Mouse (Mus musculus): ENCODE data around the gene Rims1. TPM values are rescaled to one million over a fixed set of nuclear protein-coding genes. Genes with fewer than 3 reads are reported as not detected.

Rims1 gene
- polyA plus RNA-seq (2012; rRNA removed): 44.8 and 64.7 TPM in 2 replicates

GRCm38 (mm10) chr1:22805726-22806625 is at the start of gene Rims1:
Gene Rims1 (minus strand): TSS chr1:22805994.
- peak; percentile 28 for DNase-seq (ENCODE audit: low spot score)

DNA sequence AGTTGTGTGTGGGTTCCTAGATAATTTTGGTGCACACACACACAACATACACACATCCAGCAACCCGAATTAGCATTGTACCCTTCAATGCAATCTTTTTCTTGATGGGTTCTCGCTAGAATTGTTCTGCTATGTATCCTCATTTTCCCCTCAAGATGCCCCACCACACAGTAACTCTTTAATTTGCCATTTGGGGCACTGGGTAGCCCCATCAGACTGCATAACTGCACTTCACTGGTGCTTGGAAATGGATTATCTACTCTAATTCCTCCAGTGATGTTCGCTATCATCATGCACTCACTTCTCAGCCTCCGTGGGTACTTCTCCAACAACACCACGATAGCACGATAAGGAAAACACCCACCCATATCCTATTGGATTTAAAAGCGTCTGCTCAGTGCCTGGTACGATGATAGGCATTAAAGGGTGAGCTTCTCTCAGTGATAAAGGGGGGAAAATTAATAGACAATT is 867 bp upstream of the Rims1 start:
- no peak for DNase-seq (ENCODE audit: low spot score)

DNA sequence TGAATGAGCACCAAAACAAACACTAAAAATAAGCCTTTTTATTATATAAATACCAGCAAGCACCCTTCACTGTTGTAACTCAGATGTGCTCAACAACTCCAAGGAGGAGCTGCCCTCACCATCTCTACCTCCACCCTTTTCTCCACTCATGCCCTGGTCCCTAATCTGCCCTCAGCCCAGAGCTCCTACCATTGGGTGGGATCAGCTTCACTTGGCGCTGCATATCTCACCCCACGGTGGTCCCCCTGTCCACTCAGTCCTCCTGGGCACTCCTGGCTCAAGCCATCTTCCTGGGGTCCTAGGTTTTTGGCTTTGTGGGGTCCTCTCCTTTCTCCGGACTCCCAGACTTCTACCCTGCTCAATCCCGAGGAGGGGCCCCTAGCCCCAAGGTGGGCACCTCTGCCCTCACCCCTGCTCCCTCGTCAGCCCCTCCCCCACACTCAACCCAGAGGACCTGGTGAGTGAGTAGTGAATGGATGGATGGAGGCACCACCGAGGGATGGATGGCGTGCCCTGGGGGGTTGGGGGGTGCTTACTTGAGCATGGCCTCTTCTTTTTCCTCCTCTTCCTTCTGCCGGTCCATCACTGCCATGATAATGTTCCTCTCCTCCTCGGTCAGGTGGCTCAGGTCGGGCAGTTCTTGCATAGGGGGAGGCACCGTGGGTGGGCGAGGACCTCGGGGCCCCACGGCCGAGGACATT is 619 bp downstream of the Rims1 start:
- peak; percentile 20 for DNase-seq (ENCODE audit: low spot score)

- no peak for DNase-seq (ENCODE audit: low spot score)
Observed at GRCm38 (mm10) chr1:22804148-22804885, 1.5 kb downstream of the Rims1 start.

- no peak for DNase-seq (ENCODE audit: low spot score)
Observed at GRCm38 (mm10) chr1:22803471-22803870, 2.3 kb downstream of the Rims1 start.

GRCm38 (mm10) chr1:22800276-22800675 is 5.5 kb downstream of the Rims1 start:
- DNase-seq (ENCODE audit: low spot score): no peak

GRCm38 (mm10) chr1:22797091-22797490 is 8.7 kb downstream of the Rims1 start:
- no peak for DNase-seq (ENCODE audit: low spot score)

- no peak for DNase-seq (ENCODE audit: low spot score)
Observed at GRCm38 (mm10) chr1:22789391-22789909, 16.3 kb downstream of the Rims1 start.

- DNase-seq (ENCODE audit: low spot score): no peak
Observed at GRCm38 (mm10) chr1:22787616-22788015, 18.2 kb downstream of the Rims1 start.

GRCm38 (mm10) chr1:22770530-22771254 is 35.1 kb downstream of the Rims1 start:
- no peak for DNase-seq (ENCODE audit: low spot score)

DNA sequence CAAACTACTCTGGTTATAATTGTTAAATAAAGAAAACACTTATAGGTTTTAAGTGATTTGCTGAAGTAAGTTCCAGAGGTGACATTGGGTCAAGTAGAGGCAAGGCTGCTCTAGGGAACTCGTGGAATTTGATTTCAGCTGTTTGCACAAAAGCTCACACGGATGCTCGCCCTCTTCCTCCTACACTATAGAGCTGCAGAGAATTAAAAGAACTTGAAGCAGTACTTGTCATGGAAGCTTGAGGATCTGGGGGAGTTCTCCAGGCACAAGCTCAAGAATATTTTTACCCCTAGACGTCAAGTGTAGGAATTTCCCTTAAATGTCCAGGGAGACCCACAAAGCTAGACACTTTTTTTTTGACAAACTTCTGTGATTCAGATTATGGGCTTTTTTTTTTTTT is 42.4 kb downstream of the Rims1 start:
- DNase-seq (ENCODE audit: low spot score): no peak

- no peak for DNase-seq (ENCODE audit: low spot score)
Observed at GRCm38 (mm10) chr1:22762780-22763179, 43.0 kb downstream of the Rims1 start.

GRCm38 (mm10) chr1:22750536-22750935 is 55.3 kb downstream of the Rims1 start:
- DNase-seq (ENCODE audit: low spot score): no peak

- DNase-seq (ENCODE audit: low spot score): no peak
Observed at GRCm38 (mm10) chr1:22744655-22745054, 61.1 kb downstream of the Rims1 start.

GRCm38 (mm10) chr1:22737491-22737890 is 68.3 kb downstream of the Rims1 start:
- DNase-seq (ENCODE audit: low spot score): no peak

DNA sequence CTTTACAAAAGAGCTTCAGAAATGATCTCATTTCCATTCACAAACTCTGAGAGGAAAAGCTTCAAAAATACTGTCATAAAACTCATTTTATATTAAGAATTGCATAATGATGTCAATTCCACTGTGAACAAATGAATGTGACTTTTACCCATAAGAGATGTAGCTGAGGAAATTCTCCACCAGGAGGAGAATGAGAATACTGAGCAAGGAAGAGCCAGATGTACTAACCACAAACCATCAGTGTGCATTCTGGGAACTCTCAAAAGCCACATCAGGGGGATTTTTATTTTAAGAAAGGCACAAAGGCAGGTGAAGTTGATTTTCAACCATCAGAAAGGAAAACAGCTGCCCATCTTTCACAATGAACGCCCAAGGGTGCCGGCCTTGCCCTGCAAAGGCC is 71.4 kb downstream of the Rims1 start:
- DNase-seq (ENCODE audit: low spot score): no peak

- DNase-seq (ENCODE audit: low spot score): no peak
Observed at GRCm38 (mm10) chr1:22733281-22733680, 72.5 kb downstream of the Rims1 start.

DNA sequence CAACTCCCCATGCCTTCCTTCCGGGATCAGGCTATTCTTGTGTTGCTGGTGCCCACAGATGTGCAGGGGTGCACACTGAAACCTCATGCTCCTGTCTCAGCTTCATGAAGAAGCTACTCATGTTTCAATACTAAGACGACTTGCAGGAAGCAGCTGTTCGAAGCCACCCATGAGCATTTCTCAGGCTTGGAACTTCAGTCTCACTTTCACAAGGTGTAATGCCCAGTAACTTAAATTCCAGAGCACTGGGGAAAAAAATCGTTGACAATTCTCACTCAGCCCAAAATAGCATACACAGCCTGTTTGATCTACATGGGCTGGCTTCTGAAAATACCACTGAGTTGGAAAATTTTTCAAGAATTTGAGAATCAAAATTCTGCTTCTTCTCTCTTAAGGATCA is 77.6 kb downstream of the Rims1 start:
- DNase-seq (ENCODE audit: low spot score): no peak

GRCm38 (mm10) chr1:22721706-22722105 is 84.1 kb downstream of the Rims1 start:
- DNase-seq (ENCODE audit: low spot score): no peak

DNA sequence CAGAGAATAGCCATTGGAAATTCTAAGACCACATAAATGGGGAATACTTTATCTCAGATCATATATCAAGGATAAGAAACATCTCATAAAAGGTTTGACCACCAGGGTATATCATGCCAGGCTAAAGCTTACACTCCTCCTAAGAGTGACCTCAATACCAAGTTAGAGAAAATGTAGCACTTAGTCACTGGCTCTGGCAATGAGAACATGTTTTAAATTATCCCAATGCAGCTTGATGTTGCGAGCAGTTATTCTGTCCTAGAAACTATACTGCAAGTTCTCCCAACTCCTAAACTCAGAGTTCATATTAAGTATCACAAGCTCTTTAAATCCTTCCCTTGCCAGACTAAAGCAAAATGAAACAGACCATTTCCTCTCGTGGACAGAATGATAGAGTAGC is 85.1 kb downstream of the Rims1 start:
- no peak for DNase-seq (ENCODE audit: low spot score)

DNA sequence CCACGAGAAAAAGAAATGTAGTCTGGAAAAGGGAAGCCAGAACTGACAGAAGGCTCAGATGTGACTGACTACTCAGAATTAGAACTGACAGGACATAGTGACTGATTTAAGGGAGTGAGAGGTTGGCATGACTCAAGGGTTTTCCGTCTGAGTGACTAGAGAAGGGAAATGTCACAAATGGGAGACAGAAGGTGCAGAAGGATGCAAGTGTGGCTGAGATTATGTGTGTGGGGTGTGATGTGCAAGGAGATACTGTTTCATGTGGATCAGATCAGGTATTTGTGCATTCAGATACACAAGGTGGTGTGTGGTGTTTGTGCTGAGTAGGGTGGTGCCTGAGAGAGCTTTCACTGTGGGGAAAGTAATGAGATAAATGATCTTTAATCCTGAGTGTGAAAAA is 96.3 kb downstream of the Rims1 start:
- DNase-seq (ENCODE audit: low spot score): no peak

All from urinary bladder, adult 2 months (tissue).